ENCODE assay signal across 20 mouse cellular contexts in genomic region chr1:150033729-150034128, GRCm38 (mm10).
"Had no signal": no experiment of that assay in that cellular context is flagged by ENCODE, and none has a peak within 500 bp of the region (broad histone marks: within the 10 kb centered on the region; RNA-seq: fewer than 3 reads in every experiment).

No protein-coding gene starts in this region.

- DNase-seq: kidney, adult 2 months; kidney, postnatal 10 days; kidney, postnatal 36 days; layer of hippocampus, postnatal 36 days; left cerebral cortex, postnatal 4 days; lung, adult 2 months; lung, postnatal 14 days; right cerebral cortex, postnatal 25 days; thymus, adult 18-20 months; thymus, postnatal 36 days had no signal

- H3K4me2 ChIP-seq: kidney, embryonic 15.5 days; limb, embryonic 12.5 days; limb, embryonic 15.5 days; midbrain, embryonic 12.5 days; midbrain, embryonic 15.5 days; neural tube, embryonic 12.5 days; neural tube, embryonic 15.5 days had no signal

- ATAC-seq: intestine, postnatal 0 days; midbrain, embryonic 15.5 days had no signal

- H3K27ac ChIP-seq: kidney, embryonic 15.5 days; left cerebral cortex, adult 2 months; limb, embryonic 12.5 days; limb, embryonic 15.5 days; macrophage; midbrain, embryonic 12.5 days; midbrain, embryonic 15.5 days; neural tube, embryonic 12.5 days; neural tube, embryonic 15.5 days had no signal

- H3K9me3 ChIP-seq: kidney, embryonic 15.5 days; limb, embryonic 12.5 days; limb, embryonic 15.5 days; midbrain, embryonic 12.5 days; midbrain, embryonic 15.5 days; neural tube, embryonic 12.5 days; neural tube, embryonic 15.5 days had no signal

- H3K36me3 ChIP-seq: kidney, embryonic 15.5 days; limb, embryonic 12.5 days; limb, embryonic 15.5 days; midbrain, embryonic 12.5 days; midbrain, embryonic 15.5 days; neural tube, embryonic 12.5 days; neural tube, embryonic 15.5 days had no signal

- H3K4me1 ChIP-seq: kidney, embryonic 15.5 days; limb, embryonic 12.5 days; limb, embryonic 15.5 days; midbrain, embryonic 12.5 days; midbrain, embryonic 15.5 days; neural tube, embryonic 12.5 days; neural tube, embryonic 15.5 days had no signal

- H3K4me3 ChIP-seq: kidney, embryonic 15.5 days; left cerebral cortex, adult 2 months; limb, embryonic 12.5 days; limb, embryonic 15.5 days; midbrain, embryonic 12.5 days; midbrain, embryonic 15.5 days; neural tube, embryonic 12.5 days; neural tube, embryonic 15.5 days had no signal

- H3K27me3 ChIP-seq: kidney, embryonic 15.5 days; limb, embryonic 12.5 days; limb, embryonic 15.5 days; midbrain, embryonic 12.5 days; midbrain, embryonic 15.5 days; neural tube, embryonic 12.5 days; neural tube, embryonic 15.5 days had no signal

- H3K9ac ChIP-seq: kidney, embryonic 15.5 days; limb, embryonic 12.5 days; limb, embryonic 15.5 days; midbrain, embryonic 12.5 days; midbrain, embryonic 15.5 days; neural tube, embryonic 12.5 days; neural tube, embryonic 15.5 days had no signal
